17 mouse cellular contexts compared by ENCODE assay signal in genomic region chr12:58425961-58426360, GRCm38 (mm10).
DNase-seq lines count a peak whose midpoint lies in the region; ATAC-seq and TF ChIP-seq lines count a peak whose summit lies in the region.
"Had no signal": no experiment of that assay in that cellular context is flagged by ENCODE, and none has a peak within 500 bp of the region (broad histone marks: within the 10 kb centered on the region; RNA-seq: fewer than 3 reads in every experiment).

No protein-coding gene starts in this region.

- DNase-seq in forebrain, postnatal 0 days, result peak; percentile 7
- DNase-seq in forebrain, embryonic 14.5 days (ENCODE audit: low spot score), result no peak
- DNase-seq in kidney, postnatal 10 days, result peak; percentile 43
- DNase-seq in urinary bladder, postnatal 10 days (ENCODE audit: low spot score), result no peak
- DNase-seq in urinary bladder, postnatal 4 days (ENCODE audit: low spot score in 2 of 2), result no peak
- DNase-seq: adrenal gland, adult 8-10 months; cerebellum, postnatal 10 days; gastrocnemius, adult 2 months; right cerebral cortex, postnatal 25 days; thymus, postnatal 25 days had no signal

- no peak overlapping the region for H3K9ac ChIP-seq in forebrain, postnatal 0 days
- no peak overlapping the region for H3K9ac ChIP-seq in forebrain, embryonic 14.5 days (ENCODE audit: low read length)
- H3K9ac ChIP-seq in neural tube, embryonic 13.5 days, result no peak overlapping the region
- no peak overlapping the region for H3K9ac ChIP-seq in neural tube, embryonic 15.5 days (replicated peaks)
- H3K9ac ChIP-seq in midbrain, embryonic 13.5 days (replicated peaks), result no peak overlapping the region
- H3K9ac ChIP-seq: forebrain, embryonic 12.5 days; limb, embryonic 12.5 days; stomach, embryonic 15.5 days had no signal

- no peaks in the 10 kb centered on the region for H3K27me3 ChIP-seq in forebrain, postnatal 0 days (ENCODE audit: insufficient read depth, low read length)
- no peaks in the 10 kb centered on the region for H3K27me3 ChIP-seq in forebrain, embryonic 14.5 days (replicated peaks; ENCODE audit: control insufficient read depth, insufficient read depth, low read length)
- no peaks in the 10 kb centered on the region for H3K27me3 ChIP-seq in neural tube, embryonic 13.5 days
- H3K27me3 ChIP-seq in neural tube, embryonic 15.5 days (replicated peaks), result no peaks in the 10 kb centered on the region
- no peaks in the 10 kb centered on the region for H3K27me3 ChIP-seq in midbrain, embryonic 13.5 days
- H3K27me3 ChIP-seq: forebrain, embryonic 12.5 days; limb, embryonic 12.5 days; stomach, embryonic 15.5 days had no signal

- no peaks in the 10 kb centered on the region for H3K36me3 ChIP-seq in forebrain, postnatal 0 days (ENCODE audit: insufficient read depth)
- no peaks in the 10 kb centered on the region for H3K36me3 ChIP-seq in forebrain, embryonic 14.5 days (ENCODE audit: control insufficient read depth, insufficient read depth, low read length)
- H3K36me3 ChIP-seq in neural tube, embryonic 13.5 days, result no peaks in the 10 kb centered on the region
- no peaks in the 10 kb centered on the region for H3K36me3 ChIP-seq in neural tube, embryonic 15.5 days
- H3K36me3 ChIP-seq in midbrain, embryonic 13.5 days, result no peaks in the 10 kb centered on the region
- H3K36me3 ChIP-seq: forebrain, embryonic 12.5 days; hindbrain, embryonic 10.5 days; limb, embryonic 12.5 days; stomach, embryonic 15.5 days had no signal

- peak overlapping the region; percentile 47; the same call in 1 of the 2 replicates for H3K27ac ChIP-seq in forebrain, postnatal 0 days (ENCODE audit: low read depth, low read length)
- H3K27ac ChIP-seq in forebrain, embryonic 14.5 days (ENCODE audit: low read depth, low read length), result no peak overlapping the region
- 0 out of 2 replicates have a peak overlapping the region, but pooled peaks have one; percentile 9 for H3K27ac ChIP-seq in neural tube, embryonic 13.5 days (replicated peaks)
- no peak overlapping the region for H3K27ac ChIP-seq in neural tube, embryonic 15.5 days (replicated peaks)
- no peak overlapping the region for H3K27ac ChIP-seq in midbrain, embryonic 13.5 days
- H3K27ac ChIP-seq: forebrain, embryonic 12.5 days; gastrocnemius, adult 2 months; hindbrain, embryonic 10.5 days; limb, embryonic 12.5 days; stomach, embryonic 15.5 days had no signal

- H3K4me1 ChIP-seq in forebrain, postnatal 0 days (ENCODE audit: insufficient read depth), result 0 out of 2 replicates have a peak, but pooled peaks cover 5% of the 10 kb centered on the region
- no peaks in the 10 kb centered on the region for H3K4me1 ChIP-seq in forebrain, embryonic 14.5 days (ENCODE audit: control insufficient read depth, insufficient read depth, low read length)
- H3K4me1 ChIP-seq in neural tube, embryonic 13.5 days (replicated peaks), result peaks cover 4% of the 10 kb centered on the region; the same call in 1 of the 2 replicates
- H3K4me1 ChIP-seq in neural tube, embryonic 15.5 days, result no peaks in the 10 kb centered on the region
- no peaks in the 10 kb centered on the region for H3K4me1 ChIP-seq in midbrain, embryonic 13.5 days (replicated peaks)
- H3K4me1 ChIP-seq: forebrain, embryonic 12.5 days; hindbrain, embryonic 10.5 days; stomach, embryonic 15.5 days had no signal

- no peak for TF ChIP-seq CTCF in forebrain, postnatal 0 days (IDR thresholded peaks at IDR 0.05; ENCODE audit: low read depth)

- H3K4me3 ChIP-seq in forebrain, postnatal 0 days (ENCODE audit: low read depth, low read length), result no peak overlapping the region
- H3K4me3 ChIP-seq in forebrain, embryonic 14.5 days (ENCODE audit: low read depth, low read length), result no peak overlapping the region
- H3K4me3 ChIP-seq in neural tube, embryonic 13.5 days, result no peak overlapping the region
- no peak overlapping the region for H3K4me3 ChIP-seq in neural tube, embryonic 15.5 days (replicated peaks)
- H3K4me3 ChIP-seq in midbrain, embryonic 13.5 days (replicated peaks), result no peak overlapping the region
- H3K4me3 ChIP-seq: forebrain, embryonic 12.5 days; gastrocnemius, adult 2 months; hindbrain, embryonic 10.5 days; limb, embryonic 12.5 days; stomach, embryonic 15.5 days had no signal

- H3K9me3 ChIP-seq in forebrain, postnatal 0 days (ENCODE audit: low read length), result no peaks in the 10 kb centered on the region
- no peaks in the 10 kb centered on the region for H3K9me3 ChIP-seq in forebrain, embryonic 14.5 days (replicated peaks; ENCODE audit: control insufficient read depth, low read length)
- no peaks in the 10 kb centered on the region for H3K9me3 ChIP-seq in neural tube, embryonic 13.5 days
- no peaks in the 10 kb centered on the region for H3K9me3 ChIP-seq in neural tube, embryonic 15.5 days (replicated peaks)
- no peaks in the 10 kb centered on the region for H3K9me3 ChIP-seq in midbrain, embryonic 13.5 days
- H3K9me3 ChIP-seq: forebrain, embryonic 12.5 days; hindbrain, embryonic 10.5 days; limb, embryonic 12.5 days; stomach, embryonic 15.5 days had no signal

- ATAC-seq in forebrain, postnatal 0 days, result peak; percentile 53
- ATAC-seq in forebrain, embryonic 14.5 days, result no peak
- no peak for ATAC-seq in neural tube, embryonic 13.5 days (ENCODE audit: low read depth)
- ATAC-seq in neural tube, embryonic 15.5 days (ENCODE audit: low FRiP score), result no peak
- ATAC-seq in midbrain, embryonic 13.5 days, result no peak

- no peak overlapping the region for H3K4me2 ChIP-seq in forebrain, postnatal 0 days (ENCODE audit: low read depth)
- H3K4me2 ChIP-seq in forebrain, embryonic 14.5 days (ENCODE audit: low read length), result no peak overlapping the region
- H3K4me2 ChIP-seq in neural tube, embryonic 13.5 days, result no peak overlapping the region
- no peak overlapping the region for H3K4me2 ChIP-seq in neural tube, embryonic 15.5 days
- H3K4me2 ChIP-seq in midbrain, embryonic 13.5 days (replicated peaks), result no peak overlapping the region
- H3K4me2 ChIP-seq: forebrain, embryonic 12.5 days; limb, embryonic 12.5 days; stomach, embryonic 15.5 days had no signal

- 59% methylated on average over 4 of the region's 4 CpGs for WGBS in forebrain, postnatal 0 days
- 81% methylated on average over 4 of the region's 4 CpGs for WGBS in forebrain, embryonic 14.5 days
- 80% methylated on average over 4 of the region's 4 CpGs for WGBS in neural tube, embryonic 13.5 days
- 82% methylated on average over 4 of the region's 4 CpGs for WGBS in neural tube, embryonic 15.5 days
- WGBS in midbrain, embryonic 13.5 days, result 76% methylated on average over 4 of the region's 4 CpGs

Comparison
In these comparisons a context has a peak if more than half of its experiments do, and no peak if none do; other contexts are left out.
1. DNase-seq: peak in forebrain, postnatal 0 days (single experiment) and kidney, postnatal 10 days (single experiment); none in forebrain, embryonic 14.5 days (single experiment), urinary bladder, postnatal 10 days (single experiment) and urinary bladder, postnatal 4 days (0 of 2).
2. H3K27ac ChIP-seq: peak in forebrain, postnatal 0 days (single experiment) and neural tube, embryonic 13.5 days (single experiment); none in forebrain, embryonic 14.5 days (single experiment), neural tube, embryonic 15.5 days (single experiment) and midbrain, embryonic 13.5 days (single experiment).